Mouse (Mus musculus) ES-Bruce4 (cell line): ENCODE data around the gene Gdpd5. TPM values are rescaled to one million over a fixed set of nuclear protein-coding genes. Genes with fewer than 3 reads are reported as not detected.

Experiments
- H3K27ac ChIP-seq: 2 replicates; pipeline ENCODE4 v1.5.1; 2012; ENCODE audit warnings: low read length, inconsistent platforms; ENCODE audit not compliant: insufficient read depth
- H3K27me3 ChIP-seq: 2 replicates; pipeline ENCODE4 v1.6.1; 2012; ENCODE audit warnings: mild to moderate bottlenecking, low read length, inconsistent platforms; ENCODE audit not compliant: control insufficient read depth, poor library complexity, insufficient read depth, severe bottlenecking
- H3K36me3 ChIP-seq: 2 replicates; pipeline ENCODE4 v1.6.1; 2012; ENCODE audit warnings: inconsistent platforms, mild to moderate bottlenecking, low read length, moderate library complexity; ENCODE audit not compliant: control insufficient read depth, poor library complexity, insufficient read depth, severe bottlenecking
- H3K4me1 ChIP-seq: one replicate; pipeline ENCODE4 v1.8.1; 2011; ENCODE audit warnings: low read length; ENCODE audit not compliant: control insufficient read depth, insufficient read depth
- H3K4me3 ChIP-seq: 2 replicates; pipeline ENCODE4 v1.5.1; 2011; ENCODE audit warnings: low read depth, mild to moderate bottlenecking, low read length
- H3K9ac ChIP-seq: 2 replicates; pipeline ENCODE4 v1.6.1; 2012; ENCODE audit warnings: low read depth, mild to moderate bottlenecking, inconsistent platforms; ENCODE audit not compliant: poor library complexity, severe bottlenecking
- H3K9me3 ChIP-seq: replicated peaks from 2 replicates; pipeline ENCODE4 v1.6.1; 2012; ENCODE audit warnings: mild to moderate bottlenecking, low read length, inconsistent platforms; ENCODE audit not compliant: control insufficient read depth, poor library complexity, insufficient read depth, severe bottlenecking
- CTCF ChIP-seq: IDR thresholded peaks from one replicate; pipeline ENCODE4 v1.8.1; 2011; ENCODE audit warnings: low read depth, low read length
- EP300 ChIP-seq: IDR thresholded peaks from 2 replicates; pipeline ENCODE4 v1.6.1; 2011; ENCODE audit warnings: low read depth, low read length; ENCODE audit not compliant: insufficient read depth
- POLR2A ChIP-seq: IDR thresholded peaks from one replicate; pipeline ENCODE4 v1.8.1; 2011; ENCODE audit warnings: low read length; ENCODE audit not compliant: insufficient read depth
- polyA plus RNA-seq: library from polyadenylated mRNA; stranded (reverse); fragments of >200 nt; gene quantifications from 2 replicates; pipeline ENCODE4 v1.2.4, GENCODE M21; 2011; ENCODE audit warnings: low read depth; ENCODE audit not compliant: missing spikeins, insufficient read depth, insufficient read length

Gene Gdpd5
- polyA plus RNA-seq, 1 experiment = 5.9 TPM

DNA sequence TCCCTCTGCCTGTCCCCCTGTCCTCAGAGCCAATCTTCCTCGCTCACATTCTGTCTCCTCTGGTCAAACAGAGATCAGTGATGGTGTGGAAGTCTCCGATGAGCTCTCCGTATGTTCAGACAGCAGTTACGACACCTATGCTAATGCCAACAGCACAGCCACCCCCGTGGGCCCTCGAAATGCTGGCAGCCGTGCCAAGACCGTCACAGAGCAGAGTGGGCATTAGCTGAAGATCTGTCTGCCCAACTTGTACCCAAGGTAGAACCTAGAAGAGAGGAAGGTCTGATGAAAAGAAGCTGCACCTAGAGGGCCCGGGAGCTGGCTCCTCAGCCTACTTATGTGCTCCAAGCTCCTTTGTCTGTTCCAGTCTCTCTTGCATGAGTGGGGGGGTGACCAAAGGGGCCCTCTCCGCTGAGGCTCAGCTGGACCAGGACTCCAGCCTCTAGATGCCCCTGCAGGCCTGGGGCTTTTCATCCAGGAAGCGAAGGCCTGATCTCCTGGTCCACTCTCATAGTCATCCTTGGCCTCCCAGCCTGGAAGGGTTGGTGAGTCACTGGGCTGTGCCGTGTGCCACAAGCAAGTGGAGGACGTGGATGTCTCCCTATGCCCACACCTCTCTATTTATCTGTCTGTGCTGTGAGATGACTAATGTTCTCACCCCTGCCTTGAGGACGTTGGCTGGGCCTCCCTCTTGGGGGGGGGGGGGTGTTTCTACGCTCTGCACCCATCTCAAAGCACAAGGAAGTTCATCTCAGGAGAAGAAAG is 78.9 kb downstream of the Gdpd5 start:
- no peaks in the 10 kb centered on the region for H3K36me3 ChIP-seq
- H3K27ac ChIP-seq = no peak overlapping the region
- no peaks in the 10 kb centered on the region for H3K9me3 ChIP-seq
- H3K4me1 ChIP-seq = no peaks in the 10 kb centered on the region
- H3K27me3 ChIP-seq = no peaks in the 10 kb centered on the region
- no peak overlapping the region for H3K9ac ChIP-seq
- H3K4me3 ChIP-seq = no peak overlapping the region
- TF ChIP-seq EP300 (no peak), POLR2A (no peak), CTCF (no peak)

DNA sequence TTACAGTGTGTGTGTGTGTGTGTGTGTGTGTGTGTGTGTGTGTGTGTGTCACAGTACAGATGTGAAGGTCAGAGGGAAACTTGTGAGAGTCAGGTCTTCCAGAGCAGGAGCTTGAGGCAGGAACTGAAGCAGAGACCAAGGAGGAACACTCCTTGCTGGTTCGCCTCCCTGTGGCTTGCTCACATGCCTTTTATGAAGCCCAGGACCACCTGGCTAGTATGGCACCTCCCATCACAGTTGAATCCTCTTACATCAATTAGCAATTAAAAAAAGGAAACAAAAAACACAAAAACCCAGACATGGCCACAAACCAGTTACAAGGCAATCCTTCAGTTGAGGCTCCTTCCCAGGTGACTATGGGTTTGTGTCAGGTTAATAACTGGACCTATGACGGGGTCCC is 81.9 kb downstream of the Gdpd5 start:
- Histone ChIP-seq H3K9ac (no peak overlapping the region), H3K27ac (no peak overlapping the region), H3K4me3 (no peak overlapping the region), H3K4me1 (peaks cover 1% of the 10 kb centered on the region), H3K36me3 (no peaks in the 10 kb centered on the region), H3K9me3 (no peaks in the 10 kb centered on the region), H3K27me3 (no peaks in the 10 kb centered on the region)
- TF ChIP-seq POLR2A = no peak
- TF ChIP-seq CTCF = no peak
- TF ChIP-seq EP300 = no peak

DNA sequence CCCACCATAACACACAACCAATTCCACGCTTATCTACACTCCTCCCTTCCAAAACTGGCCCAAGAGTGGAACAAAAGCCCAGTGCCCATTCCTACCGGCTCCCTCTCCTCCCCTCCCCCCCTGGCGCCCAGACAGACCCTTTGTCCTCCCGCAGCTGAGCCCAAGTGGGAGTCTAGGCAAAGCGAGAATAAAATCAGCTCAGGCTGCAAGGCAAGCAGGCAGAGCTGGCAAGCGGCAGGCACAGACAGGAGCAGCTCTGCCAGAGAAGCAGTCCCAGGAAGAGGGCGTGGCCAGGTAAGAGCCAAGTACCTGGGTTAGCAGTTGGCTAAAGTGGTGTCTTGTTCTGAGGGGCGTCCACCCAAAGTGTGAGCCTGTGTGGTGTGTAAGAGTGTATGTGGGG is 84.6 kb downstream of the Gdpd5 start, which contains the start of gene Klhl35:
Klhl35 (plus strand) TSS at position 194 of the 400 bp plus-strand sequence.
- Histone ChIP-seq H3K27ac (no peak within 1 kb of the TSS), H3K4me1 (peaks cover 1% of the 10 kb centered on the region)
- no peak for TF ChIP-seq EP300
- TF ChIP-seq CTCF = no peak
- no peak for TF ChIP-seq POLR2A

DNA sequence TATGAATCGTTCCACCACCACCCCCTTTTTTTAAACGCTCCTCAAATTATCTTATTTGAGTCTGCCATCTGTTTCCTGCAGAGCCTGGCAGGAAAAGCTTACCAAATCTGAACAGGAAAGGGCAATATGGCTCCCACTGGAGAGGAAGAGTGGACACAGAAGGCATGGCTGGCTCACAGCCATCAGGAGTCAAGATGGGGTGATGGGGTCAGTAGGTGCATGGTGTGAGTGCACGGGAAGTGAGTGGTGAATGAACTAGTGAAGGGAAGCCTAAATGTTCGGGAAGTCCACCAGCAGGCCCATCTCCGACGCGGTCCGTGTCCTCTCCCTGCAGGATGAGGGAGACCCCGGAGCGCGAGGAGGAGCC is 86.7 kb downstream of the Gdpd5 start:
- no peak overlapping the region for H3K27ac ChIP-seq
- no peak for TF ChIP-seq CTCF
- TF ChIP-seq EP300 = no peak
- no peak for TF ChIP-seq POLR2A
- no peaks in the 10 kb centered on the region for H3K36me3 ChIP-seq
- no peaks in the 10 kb centered on the region for H3K27me3 ChIP-seq
- H3K9me3 ChIP-seq = no peaks in the 10 kb centered on the region
- peak overlapping the region; percentile 50 for H3K4me3 ChIP-seq
- peak overlapping the region; percentile 35 for H3K9ac ChIP-seq
- peaks cover 1% of the 10 kb centered on the region for H3K4me1 ChIP-seq

More for the DNA sequence above, 84.6 kb downstream of the Gdpd5 start, which contains the start of gene Klhl35:
- no peak within 1 kb of the TSS for H3K9ac ChIP-seq
- no peaks in the 10 kb centered on the region for H3K36me3 ChIP-seq
- no peaks in the 10 kb centered on the region for H3K27me3 ChIP-seq
- H3K9me3 ChIP-seq = no peaks in the 10 kb centered on the region
- H3K4me3 ChIP-seq = no peak within 1 kb of the TSS

DNA sequence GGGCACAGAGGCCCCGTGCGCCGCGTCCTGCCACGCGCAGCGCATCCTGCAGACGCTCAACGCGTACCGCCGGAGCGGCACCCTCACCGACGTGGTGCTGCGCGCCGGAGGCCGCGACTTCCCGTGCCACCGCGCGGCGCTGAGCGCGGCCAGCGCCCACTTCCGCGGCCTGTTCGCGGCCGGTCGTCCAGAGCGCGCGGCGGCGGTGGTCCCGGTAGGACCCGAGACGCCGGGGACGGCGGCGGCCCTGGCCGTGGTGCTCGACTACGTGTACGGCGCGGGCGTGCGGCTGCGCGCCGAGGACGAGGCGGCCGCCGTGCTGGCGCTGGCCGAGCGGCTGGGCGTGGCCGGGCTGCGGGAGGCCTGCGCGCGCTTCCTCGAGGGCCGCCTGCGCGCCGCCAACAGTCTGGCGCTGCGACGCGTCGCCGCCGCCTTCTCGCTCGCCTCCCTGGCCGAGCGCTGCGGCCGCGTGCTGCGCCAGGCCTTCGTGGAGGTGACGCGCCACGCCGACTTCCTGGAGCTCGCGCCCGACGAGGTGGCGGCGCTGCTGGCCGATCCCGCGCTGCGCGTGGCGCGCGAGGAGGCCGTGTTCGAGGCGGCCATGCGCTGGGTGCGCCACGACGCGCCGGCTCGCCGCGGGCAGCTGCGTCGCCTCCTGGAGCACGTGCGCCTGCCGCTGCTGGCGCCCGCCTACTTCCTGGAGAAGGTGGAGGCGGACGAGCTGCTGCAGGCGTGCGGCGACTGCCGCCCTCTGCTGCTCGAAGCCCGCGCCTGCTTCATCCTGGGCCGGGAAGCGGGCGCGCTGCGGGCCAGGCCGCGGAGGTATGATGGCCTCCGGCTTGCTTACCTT is 87.3 kb downstream of the Gdpd5 start:
- Histone ChIP-seq H3K9ac (peak overlapping the region; percentile 35), H3K27ac (no peak overlapping the region), H3K9me3 (no peaks in the 10 kb centered on the region), H3K4me1 (peaks cover 1% of the 10 kb centered on the region), H3K36me3 (no peaks in the 10 kb centered on the region), H3K27me3 (no peaks in the 10 kb centered on the region), H3K4me3 (peak overlapping the region; percentile 50)
- TF ChIP-seq POLR2A = no peak
- no peak for TF ChIP-seq EP300
- peak; percentile 39 for TF ChIP-seq CTCF
